Mouse (Mus musculus) Muller cell, postnatal 12 days (primary cell): ENCODE results near the gene Noc3l.

Experiments used
- DNase-seq: peaks from one replicate; pipeline ENCODE4 v3.0.0-alpha.2; 2015; ENCODE audit errors: inconsistent ontology term

The Noc3l gene

DNA sequence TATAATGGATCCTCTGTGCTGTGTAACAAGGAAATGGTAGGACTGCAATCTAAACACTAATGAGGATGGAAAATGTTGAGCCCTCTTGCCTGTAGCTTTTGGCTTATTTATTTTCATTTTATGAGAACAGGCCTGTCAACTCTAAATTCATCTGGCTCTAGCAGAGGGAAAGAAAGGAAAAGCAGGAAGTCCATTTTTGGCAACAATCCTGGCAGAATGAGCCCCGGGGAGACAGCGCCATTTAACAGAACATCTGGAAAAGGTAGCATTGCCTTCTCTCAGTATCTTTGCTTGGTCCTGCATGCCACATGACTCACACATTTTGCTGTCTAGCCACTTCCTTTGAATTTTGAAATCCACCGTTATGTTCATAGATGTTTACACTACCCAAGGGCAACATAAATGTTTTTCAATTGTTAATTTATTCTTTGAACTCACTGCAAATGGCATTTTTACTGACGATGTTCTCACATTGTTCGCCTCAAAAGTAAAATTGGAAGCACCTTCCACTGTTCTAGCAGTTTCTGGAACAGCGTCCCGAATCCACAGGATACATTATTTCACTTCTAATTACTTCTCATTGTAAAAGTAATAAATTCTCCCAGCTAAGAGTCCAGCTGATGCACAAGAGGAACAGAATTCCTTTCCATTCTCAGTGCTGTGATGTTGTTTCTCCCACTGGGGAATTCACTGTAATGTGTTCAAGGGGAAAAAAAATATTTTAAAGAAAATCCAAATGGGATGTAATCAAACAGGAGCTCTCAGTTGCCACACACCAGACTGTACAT, 60.2 kb downstream of the Noc3l start:
- no peak for DNase-seq

GRCm38 (mm10) chr19:38758056-38758455, 61.0 kb downstream of the Noc3l start:
- DNase-seq, result no peak

DNA sequence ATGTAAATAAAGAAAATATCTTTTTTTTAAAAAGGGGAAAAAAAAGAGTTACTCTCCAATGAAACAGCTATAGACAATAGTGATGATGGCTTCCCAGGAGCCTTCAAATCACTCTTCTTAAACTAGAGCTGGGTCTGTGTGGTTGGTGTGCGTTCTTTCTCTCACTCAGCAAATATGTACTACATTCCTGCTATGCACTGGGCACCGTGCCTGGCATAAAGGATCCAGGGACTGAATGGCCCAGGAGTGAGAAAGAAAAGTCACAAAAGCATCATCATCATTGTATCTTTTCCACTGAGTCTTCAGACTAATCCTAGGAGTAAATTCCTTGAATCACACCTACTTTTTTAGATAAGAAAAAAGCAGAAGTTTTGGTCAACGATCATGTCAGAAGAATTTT, 61.9 kb downstream of the Noc3l start:
- DNase-seq, result peak; percentile 79

GRCm38 (mm10) chr19:38750192-38750591, 68.8 kb downstream of the Noc3l start:
- DNase-seq, result no peak

DNA sequence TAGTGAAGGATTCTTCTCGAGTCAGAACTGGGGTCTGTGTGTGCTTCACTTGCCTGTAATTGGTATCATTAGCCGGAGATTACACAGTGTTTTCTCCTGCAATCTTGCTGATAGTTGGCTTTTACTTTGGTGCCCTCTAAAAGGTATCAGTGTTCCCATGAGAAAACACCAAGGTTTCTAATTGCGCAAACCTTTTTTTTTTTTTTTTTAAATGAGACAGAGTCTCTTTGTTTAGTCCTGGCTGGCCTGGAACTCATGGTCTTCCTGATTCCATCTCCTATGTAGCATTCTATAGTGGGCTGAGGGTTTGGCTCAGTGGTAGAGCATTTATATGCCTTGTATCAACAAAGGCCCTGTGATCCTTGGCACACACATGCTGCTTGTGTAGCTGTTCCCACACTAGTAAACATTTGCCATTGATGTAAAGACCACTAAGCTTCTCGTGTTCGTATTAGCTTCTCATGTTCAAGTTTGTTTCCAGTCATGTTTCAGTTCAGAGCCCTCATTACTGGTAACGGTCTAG, 72.5 kb downstream of the Noc3l start:
- DNase-seq, result no peak

DNA sequence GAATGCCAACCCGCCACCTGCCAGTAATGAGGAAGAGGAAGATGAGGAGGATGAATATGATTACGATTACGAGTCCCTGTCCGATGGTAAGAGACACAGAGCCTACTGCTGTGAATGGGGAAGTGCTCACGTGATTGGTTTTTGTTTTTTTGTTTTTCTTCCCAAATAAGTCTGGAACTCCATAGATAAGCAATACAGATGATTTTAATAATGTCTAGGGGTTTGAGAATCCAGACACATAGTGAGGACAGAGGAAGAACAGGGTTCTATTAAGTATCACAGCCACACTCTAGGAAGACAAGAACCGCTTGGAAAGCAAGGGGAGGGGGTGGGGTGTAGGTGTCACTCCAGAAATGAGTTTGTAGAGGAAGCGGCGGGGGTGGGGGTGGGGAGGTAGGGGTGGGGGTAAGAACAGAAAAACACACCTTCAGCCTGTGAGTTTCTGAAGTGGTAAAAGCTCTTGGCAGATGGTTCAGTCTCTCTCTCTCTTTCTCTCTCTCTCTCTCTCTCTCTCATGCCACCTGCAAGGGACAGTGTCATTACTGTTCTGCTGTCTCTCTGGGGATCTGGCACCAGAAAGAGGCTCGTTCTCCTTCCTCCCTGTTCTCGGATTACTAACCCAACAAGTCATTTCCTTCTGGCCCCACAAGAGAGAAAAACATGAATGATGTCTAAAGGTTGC, 73.1 kb downstream of the Noc3l start:
- DNase-seq, result peak; percentile 29

- no peak for DNase-seq
These were observed 74.5 kb downstream of the Noc3l start for GRCm38 (mm10) chr19:38744546-38744945.
